Mouse (Mus musculus) limb, embryonic 13.5 days (tissue): Measurements from ENCODE around the gene Fbxl21. TPM values are rescaled to one million over a fixed set of nuclear protein-coding genes. Genes with fewer than 3 reads are reported as not detected.

ENCODE experiments used
- ATAC-seq: fragments of 200-750 bp; cut with Nextera tagmentation; 2 replicates; pipeline ENCODE4 v1.8.0; 2017; ENCODE audit warnings: low read depth, moderate number of reproducible peaks, moderate TSS enrichment; ENCODE audit not compliant: low FRiP score
- H3K27ac ChIP-seq: fragments of 300-500 bp; sonication (generic); 2 replicates; pipeline ENCODE4 v1.5.1; 2015; ENCODE audit warnings: inconsistent platforms, mild to moderate bottlenecking, moderate library complexity
- H3K27me3 ChIP-seq: fragments of 300-500 bp; sonication (generic); 2 replicates; pipeline ENCODE4 v1.6.1; 2015; ENCODE audit warnings: mild to moderate bottlenecking, inconsistent platforms
- H3K36me3 ChIP-seq: fragments of 300-500 bp; sonication (generic); 2 replicates; pipeline ENCODE4 v1.6.1; 2015; ENCODE audit warnings: inconsistent platforms, mild to moderate bottlenecking, moderate library complexity
- H3K4me1 ChIP-seq: fragments of 300-500 bp; sonication (generic); 2 replicates; pipeline ENCODE4 v1.6.1; 2015; ENCODE audit warnings: inconsistent platforms
- H3K4me2 ChIP-seq: fragments of 300-500 bp; sonication (generic); replicated peaks from 2 replicates; pipeline ENCODE4 v1.6.1; 2015; ENCODE audit warnings: inconsistent platforms, mild to moderate bottlenecking, moderate library complexity
- H3K4me3 ChIP-seq: fragments of 300-500 bp; sonication (generic); 2 replicates; pipeline ENCODE4 v1.5.1; 2015; ENCODE audit warnings: moderate library complexity, mild to moderate bottlenecking, inconsistent platforms
- H3K9ac ChIP-seq: fragments of 300-500 bp; sonication (generic); 2 replicates; pipeline ENCODE4 v1.6.1; 2015; ENCODE audit warnings: mild to moderate bottlenecking, inconsistent platforms
- H3K9me3 ChIP-seq: fragments of 300-500 bp; sonication (generic); 2 replicates; pipeline ENCODE4 v1.6.1; 2016; ENCODE audit warnings: inconsistent platforms
- WGBS: fragments of 180-500 bp; shearing (Covaris S2); methylation state at CpG from one replicate; pipeline ENCODE4 v1.1.7; 2015; 5-methylcytosine and 5-hydroxymethylcytosine counted together
- polyA plus RNA-seq: library from polyadenylated mRNA; unstranded; fragments of >200 nt; fragmentation: Nextera tagmentation; extraction: Ambion mirVana; gene quantifications from 2 replicates; pipeline ENCODE4 v1.2.1, GENCODE M21; 2015

Gene Fbxl21
- polyA plus RNA-seq, 1 experiment from 2014 or later, result 3.0 TPM

DNA sequence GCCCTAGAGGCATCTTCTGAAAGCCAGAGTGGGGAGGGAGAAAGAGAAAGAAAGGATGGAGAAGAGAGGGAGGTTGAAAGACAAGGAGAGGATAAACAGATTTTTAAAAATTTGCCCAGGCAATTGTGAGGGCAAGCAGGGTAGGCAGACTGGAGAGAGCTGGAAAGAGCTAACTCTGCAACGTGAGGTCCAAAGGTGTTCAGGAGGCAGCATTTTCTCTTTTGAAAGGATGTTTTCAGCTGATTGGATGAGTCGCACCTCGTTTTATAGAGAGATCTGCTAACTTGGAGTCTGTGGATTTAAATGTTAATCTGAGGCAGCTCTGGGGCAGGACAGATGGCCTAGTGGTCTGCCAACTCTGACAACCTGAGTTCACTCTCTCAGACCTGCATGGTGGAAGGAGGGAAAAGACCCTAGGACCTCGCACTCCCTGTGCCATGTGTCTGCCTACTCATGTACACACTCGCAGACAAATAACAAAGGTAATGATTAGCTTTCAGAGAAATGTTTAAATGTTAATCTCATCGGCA, 37.6 kb downstream of the Fbxl21 start:
- Histone ChIP-seq H3K4me1 (peaks cover 6% of the 10 kb centered on the region), H3K27me3 (no peaks in the 10 kb centered on the region), H3K36me3 (no peaks in the 10 kb centered on the region), H3K9me3 (no peaks in the 10 kb centered on the region), H3K4me3 (no peak overlapping the region), H3K4me2 (no peak overlapping the region), H3K9ac (no peak overlapping the region), H3K27ac (no peak overlapping the region)
- no peak for ATAC-seq
- WGBS, result 80% methylated on average over 6 of the region's 6 CpGs

DNA sequence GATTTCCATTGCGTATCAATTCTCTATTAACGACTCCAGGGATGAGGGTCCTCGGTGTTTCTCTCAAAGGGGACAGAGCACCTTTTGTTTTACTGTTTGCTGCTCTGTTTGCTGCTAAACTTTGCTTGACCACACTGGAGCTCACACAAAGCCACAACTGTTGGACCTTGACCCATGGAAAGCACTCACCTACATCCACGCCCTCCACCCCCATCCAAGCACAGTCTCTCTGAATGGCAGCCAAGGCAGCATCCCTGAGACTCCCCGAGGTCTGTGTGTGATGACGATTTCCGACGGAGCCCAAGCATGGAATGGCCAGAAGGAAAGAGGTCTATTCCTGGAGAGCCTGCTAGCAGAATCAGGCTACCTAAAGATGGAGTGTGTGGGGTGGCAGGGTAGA, 38.9 kb downstream of the Fbxl21 start:
- WGBS, result 73% methylated on average over 8 of the region's 8 CpGs
- no peak for ATAC-seq
- H3K4me3 ChIP-seq, result no peak overlapping the region

DNA sequence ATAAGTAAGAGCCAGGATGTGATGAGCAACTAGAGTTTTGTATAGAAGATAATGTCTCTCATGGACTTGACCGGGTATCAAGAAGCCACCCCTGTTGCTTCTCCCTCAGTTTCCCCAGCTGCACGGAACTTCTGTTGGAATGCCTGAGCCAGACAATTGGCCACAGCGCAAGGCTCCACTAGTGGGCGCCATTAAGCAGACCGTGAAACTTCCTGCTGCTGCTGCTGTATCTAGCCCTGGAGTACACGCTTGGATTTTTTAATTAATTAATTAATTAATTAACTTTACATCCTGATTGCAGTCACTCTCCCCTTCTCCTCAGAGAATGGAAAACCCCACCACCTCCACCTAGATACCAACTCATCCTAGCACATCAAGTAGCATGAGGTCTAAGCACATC, 40.8 kb downstream of the Fbxl21 start:
- H3K4me1 ChIP-seq, result peaks cover 10% of the 10 kb centered on the region
- no peak overlapping the region for H3K4me2 ChIP-seq
- H3K36me3 ChIP-seq, result no peaks in the 10 kb centered on the region
- H3K9ac ChIP-seq, result no peak overlapping the region
- H3K27ac ChIP-seq, result no peak overlapping the region
- WGBS, result 41% methylated on average over 6 of the region's 6 CpGs
- ATAC-seq, result no peak
- H3K27me3 ChIP-seq, result no peaks in the 10 kb centered on the region
- no peak overlapping the region for H3K4me3 ChIP-seq
- H3K9me3 ChIP-seq, result no peaks in the 10 kb centered on the region

More for the DNA sequence above, 38.9 kb downstream of the Fbxl21 start:
- H3K27me3 ChIP-seq, result no peaks in the 10 kb centered on the region
- H3K4me1 ChIP-seq, result peaks cover 6% of the 10 kb centered on the region
- H3K36me3 ChIP-seq, result no peaks in the 10 kb centered on the region
- no peak overlapping the region for H3K4me2 ChIP-seq
- no peaks in the 10 kb centered on the region for H3K9me3 ChIP-seq
- H3K9ac ChIP-seq, result no peak overlapping the region
- H3K27ac ChIP-seq, result no peak overlapping the region

DNA sequence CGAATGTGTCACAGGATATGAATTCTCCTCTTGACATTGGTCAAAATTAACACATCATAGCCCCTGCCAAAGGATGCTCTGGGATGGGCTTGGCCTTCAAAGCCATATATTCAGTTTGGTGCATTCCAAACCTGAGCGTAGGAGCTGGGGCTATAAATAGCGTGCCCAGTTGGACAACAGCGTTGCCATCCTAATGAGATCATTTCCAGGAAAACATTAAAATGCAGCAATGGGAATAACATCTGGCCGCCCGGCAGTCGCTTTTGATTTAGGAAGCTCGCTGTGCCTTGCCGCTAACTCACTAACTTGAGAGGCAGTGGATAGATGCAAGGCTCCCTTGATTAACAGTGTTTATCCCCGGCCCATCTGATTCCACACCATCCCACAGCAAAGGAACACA, 44.1 kb downstream of the Fbxl21 start:
- Histone ChIP-seq H3K4me3 (no peak overlapping the region), H3K27me3 (no peaks in the 10 kb centered on the region), H3K36me3 (no peaks in the 10 kb centered on the region), H3K9ac (no peak overlapping the region), H3K9me3 (no peaks in the 10 kb centered on the region), H3K27ac (no peak overlapping the region; the same call in 1 of the 2 replicates), H3K4me2 (no peak overlapping the region), H3K4me1 (peaks cover 7% of the 10 kb centered on the region)
- WGBS, result 27% methylated on average over 10 of the region's 10 CpGs
- no peak for ATAC-seq

DNA sequence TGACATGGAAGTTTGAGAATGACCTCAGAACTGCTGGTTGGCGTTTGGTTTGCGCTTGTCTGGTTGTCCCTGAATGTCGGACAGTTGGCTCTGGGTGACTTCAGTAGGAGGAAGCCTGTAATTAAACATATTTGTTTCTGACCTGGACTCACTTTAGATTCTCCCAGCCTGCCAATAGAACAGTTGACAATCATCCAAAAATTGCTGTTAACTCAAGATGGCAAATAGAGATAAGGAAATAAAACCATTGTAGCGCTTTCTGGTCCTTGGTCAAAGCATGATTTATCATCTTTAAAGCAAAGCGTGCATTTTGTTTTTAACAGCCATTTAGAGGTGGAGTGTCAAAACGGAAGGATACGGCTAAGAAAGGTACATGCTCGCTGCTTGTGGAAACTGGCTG, 49.4 kb downstream of the Fbxl21 start:
- H3K4me1 ChIP-seq, result peaks cover 39% of the 10 kb centered on the region
- H3K9me3 ChIP-seq, result no peaks in the 10 kb centered on the region
- no peaks in the 10 kb centered on the region for H3K27me3 ChIP-seq
- H3K4me3 ChIP-seq, result no peak overlapping the region
- 87% methylated on average over 8 of the region's 8 CpGs for WGBS
- no peak for ATAC-seq
- no peak overlapping the region for H3K4me2 ChIP-seq
- H3K9ac ChIP-seq, result no peak overlapping the region
- H3K36me3 ChIP-seq, result no peaks in the 10 kb centered on the region
- no peak overlapping the region for H3K27ac ChIP-seq

DNA sequence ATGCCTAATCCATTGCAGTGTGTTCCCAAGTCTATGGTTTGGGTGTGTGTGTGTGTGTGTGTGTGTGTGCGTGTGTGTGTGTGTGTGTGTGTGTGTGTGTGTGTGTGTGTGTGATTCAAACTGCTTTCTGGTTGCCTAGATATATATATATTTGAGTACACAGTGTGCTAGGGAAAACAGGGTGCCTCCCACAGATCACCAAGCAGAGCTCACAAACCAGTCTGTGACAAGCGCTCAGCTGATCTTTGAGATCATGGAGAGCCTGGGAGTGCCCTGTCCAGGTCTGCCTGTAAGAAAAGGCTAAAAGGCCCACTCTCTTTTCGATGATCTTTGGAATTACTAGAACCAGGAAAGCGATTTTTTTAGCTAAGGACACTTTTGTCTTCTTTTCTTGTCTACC, 52.8 kb downstream of the Fbxl21 start:
- WGBS, result 81% methylated on average over 4 of the region's 4 CpGs
- H3K9ac ChIP-seq, result no peak overlapping the region
- H3K9me3 ChIP-seq, result no peaks in the 10 kb centered on the region
- no peak overlapping the region for H3K27ac ChIP-seq
- no peak overlapping the region for H3K4me3 ChIP-seq
- no peaks in the 10 kb centered on the region for H3K36me3 ChIP-seq
- ATAC-seq, result no peak
- no peaks in the 10 kb centered on the region for H3K27me3 ChIP-seq
- no peak overlapping the region for H3K4me2 ChIP-seq
- H3K4me1 ChIP-seq, result peaks cover 44% of the 10 kb centered on the region

DNA sequence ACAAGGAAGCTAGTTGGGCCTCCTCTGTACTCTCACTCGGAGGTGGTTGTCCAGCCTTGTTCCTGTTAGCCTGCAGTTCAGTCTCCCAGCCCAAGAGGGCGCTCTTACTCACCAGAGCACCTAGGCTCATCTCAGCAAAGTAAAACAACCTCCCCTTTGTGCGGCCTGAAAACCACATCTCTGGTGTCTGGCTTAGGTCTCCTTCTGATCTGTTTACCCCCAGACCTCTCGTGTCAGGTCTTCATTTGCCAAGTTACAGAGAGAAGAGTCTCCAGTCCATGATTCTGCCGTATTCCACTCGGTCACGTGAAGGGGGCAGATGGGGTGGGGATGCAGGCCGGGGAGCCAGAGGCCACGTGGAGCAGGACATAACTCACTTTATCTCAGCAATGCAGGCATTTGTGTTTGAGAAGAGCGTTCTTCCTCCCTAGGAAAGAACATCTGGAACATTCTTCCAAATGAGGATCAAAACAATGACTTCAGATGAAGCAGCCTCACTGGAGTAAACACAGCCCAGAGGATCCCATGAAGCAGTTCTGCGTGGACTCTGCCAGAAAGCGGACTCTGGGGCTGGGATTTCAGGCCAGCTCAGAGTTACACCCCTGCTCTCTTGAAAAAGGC, 53.5 kb downstream of the Fbxl21 start:
- peak overlapping the region; percentile 58; the same call in 1 of the 2 replicates for H3K27ac ChIP-seq
- no peaks in the 10 kb centered on the region for H3K27me3 ChIP-seq
- H3K4me2 ChIP-seq, result no peak overlapping the region
- no peak overlapping the region for H3K4me3 ChIP-seq
- peaks cover 50% of the 10 kb centered on the region for H3K4me1 ChIP-seq
- ATAC-seq, result no peak
- no peaks in the 10 kb centered on the region for H3K9me3 ChIP-seq
- WGBS, result 56% methylated on average over 12 of the region's 12 CpGs
- H3K9ac ChIP-seq, result no peak overlapping the region
- no peaks in the 10 kb centered on the region for H3K36me3 ChIP-seq

DNA sequence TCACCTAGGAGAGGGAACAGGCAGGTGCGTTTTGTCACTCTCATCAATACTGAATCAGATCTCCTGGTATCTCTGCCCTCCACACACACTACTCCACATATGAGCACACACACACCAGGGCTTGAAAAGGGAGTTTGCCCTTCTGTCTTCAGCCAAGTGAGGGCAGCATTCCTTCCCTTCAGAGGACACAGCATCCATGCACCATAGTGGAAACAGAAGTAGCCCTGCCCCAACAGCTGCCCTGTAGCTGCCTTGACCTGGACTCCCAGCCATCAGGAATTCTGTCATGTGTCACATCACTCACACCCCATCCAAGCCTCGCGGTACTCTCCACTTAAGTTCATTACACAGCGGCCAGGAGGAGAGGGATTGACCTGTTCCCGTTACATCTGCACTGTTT, 55.8 kb downstream of the Fbxl21 start:
- H3K27me3 ChIP-seq, result no peaks in the 10 kb centered on the region
- WGBS, result 42% methylated on average over 5 of the region's 5 CpGs
- no peak overlapping the region for H3K4me3 ChIP-seq
- no peak for ATAC-seq
- no peak overlapping the region for H3K27ac ChIP-seq
- H3K9me3 ChIP-seq, result no peaks in the 10 kb centered on the region
- no peak overlapping the region for H3K9ac ChIP-seq
- no peak overlapping the region for H3K4me2 ChIP-seq
- no peaks in the 10 kb centered on the region for H3K36me3 ChIP-seq
- peaks cover 62% of the 10 kb centered on the region for H3K4me1 ChIP-seq

DNA sequence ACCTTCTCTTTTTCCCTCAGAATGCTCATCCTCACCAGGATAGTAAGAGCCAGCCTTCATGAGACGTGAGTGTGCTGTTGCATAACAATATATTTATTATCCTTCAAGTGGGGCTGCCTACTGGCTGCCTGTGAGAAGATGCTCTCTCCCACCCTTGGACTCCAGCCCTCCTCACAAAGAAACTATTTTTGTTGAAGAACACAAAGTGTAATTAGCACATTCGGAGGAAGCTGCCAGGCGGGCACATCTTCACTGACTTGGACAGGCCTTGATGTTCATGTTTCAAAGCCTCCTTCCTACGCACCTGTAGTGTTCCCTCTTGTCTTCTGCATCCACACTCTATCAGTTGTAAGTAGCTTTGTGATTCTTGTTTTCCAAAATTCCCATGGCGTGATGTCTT, 58.2 kb downstream of the Fbxl21 start:
- Histone ChIP-seq H3K4me1 (peaks cover 60% of the 10 kb centered on the region), H3K4me3 (no peak overlapping the region), H3K27ac (peak overlapping the region; percentile 96), H3K27me3 (no peaks in the 10 kb centered on the region), H3K9ac (no peak overlapping the region), H3K4me2 (no peak overlapping the region), H3K9me3 (no peaks in the 10 kb centered on the region), H3K36me3 (no peaks in the 10 kb centered on the region)
- no peak for ATAC-seq
- WGBS, result 84% methylated on average over 5 of the region's 5 CpGs

DNA sequence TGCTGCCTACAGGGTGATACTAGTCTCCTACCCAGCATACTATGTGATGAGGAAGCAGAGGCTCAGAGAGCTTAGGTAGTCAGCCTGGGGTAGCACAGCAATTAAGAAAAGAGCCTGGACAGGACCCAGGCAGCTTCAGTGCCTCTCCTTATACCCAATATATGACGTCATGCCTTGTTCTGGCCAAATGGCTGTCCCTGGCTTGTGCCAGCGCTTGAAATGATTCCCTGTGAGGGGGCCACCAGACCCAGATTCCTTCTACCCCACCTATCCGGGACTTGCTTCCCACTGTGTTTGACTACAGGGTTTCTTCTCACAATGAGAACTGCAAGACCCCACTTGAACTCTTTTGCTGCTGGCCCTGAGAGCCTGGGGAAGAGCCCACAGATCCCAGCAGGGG, 59.2 kb downstream of the Fbxl21 start:
- peak; percentile 16; the same call in 1 of the 2 replicates for ATAC-seq
- no peaks in the 10 kb centered on the region for H3K9me3 ChIP-seq
- no peaks in the 10 kb centered on the region for H3K27me3 ChIP-seq
- 3% methylated on average over 3 of the region's 3 CpGs for WGBS
- peak overlapping the region; percentile 53; the same call in 1 of the 2 replicates for H3K4me2 ChIP-seq
- peaks cover 50% of the 10 kb centered on the region for H3K4me1 ChIP-seq
- no peaks in the 10 kb centered on the region for H3K36me3 ChIP-seq
- H3K4me3 ChIP-seq, result no peak overlapping the region
- H3K9ac ChIP-seq, result no peak overlapping the region
- peak overlapping the region; percentile 96 for H3K27ac ChIP-seq

DNA sequence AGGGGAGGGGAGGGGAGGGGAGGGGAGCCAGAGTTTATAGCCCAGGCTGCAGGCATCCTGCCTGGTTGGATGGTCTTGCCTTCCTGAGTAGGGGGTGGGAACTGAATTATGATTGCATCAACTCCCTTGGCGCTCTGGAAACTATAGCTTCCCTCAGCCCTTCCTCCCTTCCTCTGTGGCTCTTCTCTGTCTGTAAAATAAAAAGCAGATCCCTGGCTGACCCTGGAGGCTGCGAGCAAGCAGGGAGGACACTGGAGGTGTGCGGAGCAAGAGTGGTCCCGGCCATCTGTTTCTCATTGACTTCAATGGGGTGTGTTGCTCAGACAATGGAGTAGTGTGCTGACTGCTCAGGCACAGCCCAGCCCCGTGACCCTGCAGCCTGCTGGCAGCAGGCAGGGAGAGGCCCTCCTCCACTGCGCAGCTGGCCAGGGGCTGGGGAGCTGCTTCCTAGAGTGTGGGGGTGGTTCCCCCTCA, 59.7 kb downstream of the Fbxl21 start:
- Histone ChIP-seq H3K27ac (peak overlapping the region; percentile 96), H3K27me3 (no peaks in the 10 kb centered on the region), H3K9ac (no peak overlapping the region), H3K4me1 (peaks cover 46% of the 10 kb centered on the region), H3K4me3 (0 out of 2 replicates have a peak overlapping the region, but pooled peaks have one; percentile 5), H3K9me3 (no peaks in the 10 kb centered on the region), H3K4me2 (peak overlapping the region; percentile 53), H3K36me3 (no peaks in the 10 kb centered on the region)
- ATAC-seq, result peak; percentile 98
- 3% methylated on average over 6 of the region's 6 CpGs for WGBS

DNA sequence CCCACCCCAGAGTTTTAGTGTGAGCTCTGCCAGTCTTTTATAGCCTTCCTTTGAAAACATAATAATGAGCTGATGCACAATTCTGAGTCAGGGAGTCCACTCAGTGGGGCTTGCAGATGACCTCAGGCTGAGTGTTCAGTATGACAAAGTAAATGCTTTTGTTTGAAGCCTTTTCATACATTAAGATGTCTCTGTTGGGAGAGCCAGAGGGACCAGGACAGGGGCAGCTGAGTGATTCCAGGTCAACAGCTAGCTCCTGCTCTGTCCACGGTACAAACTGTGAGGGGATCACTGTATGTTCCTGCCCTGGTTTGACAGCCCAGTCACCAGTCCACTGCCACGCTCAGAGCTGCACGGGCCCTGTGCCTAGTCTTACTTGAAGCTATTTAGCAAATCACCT, 60.4 kb downstream of the Fbxl21 start:
- no peaks in the 10 kb centered on the region for H3K36me3 ChIP-seq
- no peaks in the 10 kb centered on the region for H3K9me3 ChIP-seq
- H3K9ac ChIP-seq, result 0 out of 2 replicates have a peak overlapping the region, but pooled peaks have one; percentile 39
- 10% methylated on average over 3 of the region's 3 CpGs for WGBS
- H3K4me1 ChIP-seq, result peaks cover 46% of the 10 kb centered on the region
- peak overlapping the region; percentile 96 for H3K27ac ChIP-seq
- no peak overlapping the region for H3K4me2 ChIP-seq
- no peak overlapping the region for H3K4me3 ChIP-seq
- H3K27me3 ChIP-seq, result no peaks in the 10 kb centered on the region
- ATAC-seq, result no peak

DNA sequence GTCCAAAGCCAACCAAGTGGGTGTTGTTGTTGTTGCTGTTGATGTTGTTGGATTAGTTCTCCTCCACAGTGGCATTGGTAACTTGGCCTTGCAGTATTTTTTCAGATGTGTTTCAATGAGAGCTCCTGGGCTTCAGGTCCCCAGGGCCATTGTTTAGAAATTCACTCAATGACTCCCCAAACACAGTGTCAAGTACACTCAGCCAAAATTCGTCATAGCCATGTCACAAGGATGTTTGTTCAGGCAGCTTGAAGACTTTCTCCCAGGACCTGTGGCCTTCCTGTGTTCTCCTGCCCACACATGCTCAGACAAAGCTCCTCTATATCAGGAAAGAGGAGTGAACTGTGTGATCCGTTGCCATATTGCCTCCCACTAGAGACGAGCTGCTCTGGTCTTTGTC, 63.8 kb downstream of the Fbxl21 start:
- Histone ChIP-seq H3K4me2 (no peak overlapping the region), H3K9ac (no peak overlapping the region), H3K27me3 (no peaks in the 10 kb centered on the region), H3K4me1 (peaks cover 39% of the 10 kb centered on the region), H3K27ac (no peak overlapping the region), H3K36me3 (no peaks in the 10 kb centered on the region), H3K9me3 (no peaks in the 10 kb centered on the region), H3K4me3 (no peak overlapping the region)
- WGBS, result 78% methylated on average over 3 of the region's 3 CpGs
- no peak for ATAC-seq
